Mouse (Mus musculus): Measurements from ENCODE around the gene Wfikkn1.
"Not testable (repeated sequence)": the region's sequence is repeated elsewhere in the genome, so short reads cannot be mapped to it uniquely, and the experiment has no call there.

Wfikkn1 gene

DNA sequence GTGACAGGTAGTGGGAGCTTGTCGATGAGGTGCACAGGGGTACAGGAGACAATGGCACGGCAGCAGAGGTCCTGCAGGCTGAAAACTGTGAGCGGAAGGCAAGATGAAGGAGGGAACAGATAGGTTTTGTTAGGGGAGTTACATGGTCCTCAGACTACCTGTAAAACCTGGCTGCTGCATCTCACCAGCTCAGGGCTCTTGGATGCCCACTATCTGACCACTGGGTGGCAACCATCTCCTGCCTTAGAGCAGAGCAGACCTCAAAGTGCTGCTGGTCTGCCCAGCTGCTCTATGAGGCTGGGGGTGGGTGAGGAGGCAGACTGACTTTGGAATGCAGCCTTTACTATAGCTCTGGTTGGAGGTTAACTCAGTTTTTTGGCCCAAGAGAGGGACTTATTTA is 3.2 kb upstream of the Wfikkn1 start:
- DNase-seq, result no peak

GRCm38 (mm10) chr17:25883268-25883667 is 2.6 kb upstream of the Wfikkn1 start:
- no peak for DNase-seq

GRCm38 (mm10) chr17:25882306-25882705 is 1.6 kb upstream of the Wfikkn1 start:
- no peak for DNase-seq

DNA sequence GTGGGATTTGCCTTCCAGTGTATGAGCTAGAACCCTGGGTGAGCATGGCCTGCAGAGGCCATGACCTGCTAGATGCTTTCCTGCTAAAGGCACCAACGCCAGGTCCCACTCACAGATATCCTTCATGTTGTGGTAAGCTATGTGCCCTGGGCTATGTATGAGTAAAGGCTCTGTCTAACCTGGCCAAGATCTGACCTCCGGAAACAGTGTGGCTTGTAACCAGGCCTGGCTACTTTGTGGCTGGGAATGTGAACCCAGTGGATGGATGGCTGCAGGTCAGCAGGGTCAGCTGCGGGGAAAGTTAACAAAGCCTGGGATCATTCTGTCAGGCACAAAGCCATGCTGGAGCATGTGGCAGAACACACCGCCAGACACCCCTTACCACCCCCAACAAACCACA is 1.0 kb upstream of the Wfikkn1 start:
- no peak for DNase-seq

DNA sequence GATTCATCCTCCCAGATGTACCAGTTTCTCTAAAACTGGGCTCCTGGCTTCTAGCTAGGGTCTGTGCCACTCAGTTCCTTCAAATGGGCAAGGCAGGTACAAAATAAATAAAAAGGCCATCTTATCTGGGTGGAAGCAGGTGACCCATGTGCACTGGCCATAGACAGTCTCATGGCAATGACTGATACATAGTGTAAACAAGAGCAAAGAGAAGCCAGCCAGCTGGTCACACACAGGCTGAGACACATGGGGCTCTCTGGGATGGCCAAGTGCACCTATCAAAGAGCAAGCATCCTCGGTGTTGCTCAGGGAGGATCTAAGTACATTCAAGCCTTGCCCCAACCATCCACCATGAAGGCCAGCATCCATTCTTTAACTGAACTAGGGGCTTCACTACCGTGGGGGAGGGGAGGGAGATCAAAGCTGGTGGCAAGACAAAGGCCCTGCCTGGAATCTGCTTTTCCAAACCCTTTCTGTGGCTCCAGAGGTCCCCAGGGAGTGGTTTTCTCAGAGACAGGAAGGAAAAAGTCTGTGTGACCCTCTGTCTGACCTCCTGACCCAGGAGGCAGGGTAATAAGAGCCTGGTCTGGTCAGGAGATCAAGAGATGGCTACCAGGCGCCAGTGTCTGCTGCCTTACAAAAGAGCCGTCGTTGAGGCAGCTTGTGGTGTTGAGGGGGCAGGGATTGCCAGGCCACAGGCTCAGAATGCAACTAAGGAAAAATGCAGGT is 419 bp upstream of the Wfikkn1 start:
- no peak for DNase-seq

- no peak for DNase-seq
Measured at GRCm38 (mm10) chr17:25879750-25880149, 908 bp downstream of the Wfikkn1 start.

- peak in 1 of 2 experiments; percentile 26 for DNase-seq
Measured at GRCm38 (mm10) chr17:25879261-25879660, 1.4 kb downstream of the Wfikkn1 start.

DNA sequence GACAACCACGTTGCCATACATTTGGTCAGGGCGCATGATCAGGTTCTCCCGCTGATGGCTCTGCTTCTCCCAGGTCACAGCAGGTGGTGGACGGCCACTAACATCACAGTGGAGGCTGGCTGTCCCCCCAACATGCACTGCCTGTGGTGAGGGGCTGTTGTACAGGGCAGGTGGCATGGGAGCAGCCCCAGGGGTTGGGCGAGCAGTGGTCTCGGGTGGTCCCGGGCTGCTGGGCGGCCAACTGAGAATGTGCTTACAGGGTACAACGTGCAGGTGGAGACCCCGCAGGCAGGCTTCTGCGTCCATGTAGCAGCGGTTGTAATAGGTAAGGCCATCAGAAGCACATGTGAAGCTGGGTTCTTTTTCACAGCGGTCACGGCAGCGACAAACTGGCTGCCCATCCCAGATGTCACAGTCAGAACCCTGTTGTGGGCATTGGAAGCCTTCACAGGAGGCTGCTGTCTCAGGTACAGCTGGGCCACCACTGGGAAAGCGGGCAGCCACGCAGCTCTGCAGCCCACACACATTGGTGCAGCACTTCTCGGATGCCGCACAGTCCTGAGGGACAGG is 2.0 kb downstream of the Wfikkn1 start:
- DNase-seq, result no peak

DNA sequence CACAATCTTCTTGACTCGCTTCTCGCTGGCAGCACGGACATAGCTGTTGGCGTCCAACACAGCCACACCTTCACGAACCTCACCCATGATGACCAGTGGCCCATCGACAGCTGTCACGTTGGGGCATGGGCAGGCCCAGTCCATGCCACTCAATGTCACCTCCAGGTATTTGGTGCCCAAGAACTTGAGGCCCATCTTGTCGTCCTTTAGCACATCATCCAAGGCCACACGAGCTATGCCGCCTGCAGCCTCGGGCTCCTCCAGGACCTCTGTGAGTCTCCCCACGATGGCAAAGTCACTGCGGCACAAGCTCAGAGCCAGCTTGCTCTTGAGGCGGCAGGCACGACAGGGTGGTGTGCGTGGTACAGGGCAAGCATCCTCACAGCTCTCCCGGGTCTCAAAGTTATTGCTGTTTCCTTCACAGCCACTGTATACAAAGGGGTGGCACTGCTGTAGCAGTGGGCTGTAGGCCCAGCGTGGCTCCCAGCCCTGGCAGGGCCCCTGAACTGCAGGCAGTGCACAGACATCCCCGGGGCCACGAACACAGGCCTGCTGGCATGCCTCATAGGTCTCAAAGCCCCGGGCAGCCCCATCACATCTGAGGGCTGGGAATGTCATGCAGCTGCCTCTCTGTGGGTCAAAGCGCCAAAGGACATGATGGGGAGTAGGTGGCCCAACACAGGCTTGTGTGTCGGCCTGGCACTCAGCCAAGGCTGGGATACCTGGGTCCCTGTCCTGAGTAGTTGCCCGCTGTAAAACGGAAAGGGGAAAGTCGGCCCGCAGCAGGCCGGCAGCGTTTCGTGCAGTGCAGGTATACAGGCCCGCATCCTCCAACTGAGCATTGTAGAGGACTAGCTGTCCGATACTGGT is 2.7 kb downstream of the Wfikkn1 start:
- DNase-seq, result no peak

DNA sequence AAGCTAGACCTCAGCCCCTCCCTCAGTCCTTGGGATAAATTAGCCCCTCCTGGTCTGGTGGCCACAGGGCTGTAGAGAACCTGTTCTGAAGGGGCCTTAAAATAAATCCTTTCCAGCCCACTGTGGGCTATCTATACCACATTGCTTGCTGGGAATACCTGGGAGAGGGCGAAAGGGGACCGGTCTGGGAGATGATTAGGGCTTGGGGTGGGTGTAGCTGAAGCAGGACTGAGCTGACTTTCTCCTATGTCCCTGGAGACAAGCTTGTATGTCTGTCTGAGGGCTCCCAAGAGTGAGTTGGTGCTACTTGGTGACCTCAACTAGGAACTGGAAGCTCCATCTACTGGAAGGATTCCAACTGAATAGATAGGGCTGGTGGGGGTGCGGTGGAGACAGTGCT is 3.6 kb downstream of the Wfikkn1 start:
- DNase-seq, result no peak

- no peak for DNase-seq
Measured at GRCm38 (mm10) chr17:25876347-25876915, 4.2 kb downstream of the Wfikkn1 start.

- DNase-seq, result peak; percentile 89 to 90
Measured at GRCm38 (mm10) chr17:25875171-25876136, 5.2 kb downstream of the Wfikkn1 start.

DNA sequence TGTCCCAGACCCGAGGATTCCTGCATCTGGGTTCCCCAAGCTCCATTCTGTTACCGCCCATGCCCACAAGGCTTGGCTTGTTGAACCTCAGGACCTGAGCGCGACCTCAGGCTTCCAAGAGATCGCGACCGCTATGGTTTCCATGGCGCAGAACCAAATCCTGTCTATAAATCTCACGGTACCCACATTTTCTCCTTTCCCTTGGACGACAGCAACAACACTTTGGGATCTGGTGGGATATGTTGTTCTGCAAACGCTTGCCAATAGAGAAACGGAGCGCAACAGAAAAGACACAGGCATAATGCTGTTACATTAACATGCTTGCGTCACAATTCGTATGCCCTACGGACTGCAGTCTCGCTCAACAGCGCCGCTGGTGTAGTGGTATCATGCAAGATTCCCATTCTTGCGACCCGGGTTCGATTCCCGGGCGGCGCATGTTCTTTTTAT is 5.9 kb downstream of the Wfikkn1 start, which contains the start of gene Mettl26:
Gene Mettl26, plus strand, starts transcription at position 354 of the 450 bp plus-strand sequence.
- DNase-seq, result peak; percentile 92 to 93

- no peak for DNase-seq
Measured at GRCm38 (mm10) chr17:25874148-25874720, 6.4 kb downstream of the Wfikkn1 start.

DNA sequence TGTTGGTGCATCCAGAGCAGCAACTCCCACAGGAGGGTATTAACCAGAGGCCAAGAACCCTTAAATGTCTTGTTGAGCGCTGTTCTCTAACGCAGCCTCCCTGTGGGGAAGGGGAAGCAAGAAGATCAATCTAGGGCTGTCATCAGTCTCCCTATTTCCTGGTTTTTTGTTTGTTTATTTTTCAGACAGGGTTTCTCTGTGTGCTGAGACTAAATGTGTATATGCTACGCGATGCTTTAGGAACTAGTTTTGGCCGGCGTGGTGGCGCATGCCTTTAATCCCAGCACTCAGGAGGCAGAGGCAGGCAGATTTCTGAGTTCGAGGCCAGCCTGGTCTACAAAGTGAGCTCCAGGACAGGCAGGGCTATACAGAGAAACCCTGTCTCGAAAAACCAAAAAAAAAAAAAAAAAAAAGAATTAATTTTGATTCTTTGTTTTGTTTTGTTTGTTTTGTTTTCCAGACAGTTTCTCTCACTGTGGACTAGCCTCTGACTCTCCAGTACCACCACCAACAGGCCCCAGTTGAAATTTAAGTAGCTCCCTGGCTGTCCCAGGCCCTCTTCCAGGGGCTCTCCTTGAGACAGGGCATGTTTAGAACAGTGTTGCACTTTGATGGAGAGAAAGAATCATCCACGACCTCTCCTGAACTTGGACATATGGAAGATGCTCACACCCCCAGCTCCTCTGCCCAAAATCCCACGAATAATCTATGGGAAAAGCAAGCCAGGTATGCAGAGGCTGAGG is 7.1 kb downstream of the Wfikkn1 start:
- DNase-seq, result no peak

GRCm38 (mm10) chr17:25872676-25873075 is 8.0 kb downstream of the Wfikkn1 start:
- no peak for DNase-seq

- DNase-seq, result not testable (repeated sequence)
Measured at GRCm38 (mm10) chr17:25871566-25871965, 9.1 kb downstream of the Wfikkn1 start.

DNA sequence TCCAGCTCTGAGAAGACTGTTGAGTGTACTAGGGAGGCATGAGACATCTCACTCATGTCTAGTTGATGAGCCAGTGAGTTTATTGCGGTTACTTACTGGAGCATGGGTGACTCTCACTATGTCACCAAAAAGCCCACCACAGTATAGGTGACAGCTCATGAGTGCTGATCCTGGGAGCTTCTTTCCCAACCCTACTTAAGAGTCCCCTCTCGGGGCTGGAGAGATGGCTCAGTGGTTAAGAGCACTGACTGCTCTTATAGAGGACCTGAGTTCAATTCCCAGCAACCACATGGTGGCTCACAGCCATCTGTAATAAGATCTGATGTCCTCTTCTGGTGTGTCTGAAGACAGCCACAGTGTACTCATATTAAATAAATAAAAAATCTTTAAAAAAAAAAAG is 10.7 kb downstream of the Wfikkn1 start:
- DNase-seq, result no peak

GRCm38 (mm10) chr17:25869498-25869897 is 11.2 kb downstream of the Wfikkn1 start:
- no peak for DNase-seq

DNA sequence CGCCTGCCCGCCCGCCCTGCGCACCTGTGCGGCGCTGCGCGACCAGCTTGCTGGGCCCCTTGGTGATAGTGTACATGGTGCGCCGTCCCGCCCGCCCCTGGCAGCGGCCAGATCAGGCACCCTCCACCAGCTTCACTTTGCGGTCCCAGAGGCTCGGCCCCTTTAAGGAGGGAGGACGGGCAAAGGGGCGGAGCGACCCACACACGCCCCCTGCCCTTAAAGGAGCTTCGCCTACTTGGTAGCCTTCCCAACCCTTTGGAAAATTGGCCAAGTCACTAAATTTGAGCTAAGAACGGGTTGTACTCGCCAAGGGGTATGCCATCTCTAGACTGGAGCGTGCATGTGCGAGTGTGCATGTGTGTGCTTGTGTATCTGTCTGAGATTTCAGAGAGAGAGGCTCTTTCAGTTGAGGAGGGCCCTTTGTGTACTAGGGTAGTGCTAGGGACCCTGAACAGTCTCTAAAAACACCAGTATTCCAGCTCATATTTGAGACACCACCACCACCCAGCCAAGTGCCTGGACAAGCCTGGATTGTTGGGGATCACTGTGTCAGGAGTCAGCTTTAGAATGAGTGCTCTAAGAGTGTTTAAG is 12.0 kb downstream of the Wfikkn1 start, which contains the start of gene Mcrip2:
Gene Mcrip2, minus strand, starts transcription at position 164 of the 591 bp plus-strand sequence.
- peak; percentile 88 to 92 for DNase-seq
